Mouse (Mus musculus) left cerebral cortex, postnatal 10 days (tissue): ENCODE measurements at regions not wholly inside any gene's neighbourhood (a gene's known extent, or its start where the extent isn't known, plus 50 kb on each side); places are given as distances from the start of the nearest gene placed in this dataset.

ENCODE experiments used
- DNase-seq, 2 experiments: peaks; one replicate each; pipeline ENCODE4 v3.0.0; 2021 to 2022; ENCODE audit warnings: low spot score in 2 of 2, mixed read lengths in 1 of 2; ENCODE audit errors: extremely low spot score in 1 of 2
- intact Hi-C: fragments of 180-260 bp; cut with DNase I; formaldehyde crosslinking; loops from one replicate; pipeline ENCODE4 v1.15.1; 2025

DNA sequence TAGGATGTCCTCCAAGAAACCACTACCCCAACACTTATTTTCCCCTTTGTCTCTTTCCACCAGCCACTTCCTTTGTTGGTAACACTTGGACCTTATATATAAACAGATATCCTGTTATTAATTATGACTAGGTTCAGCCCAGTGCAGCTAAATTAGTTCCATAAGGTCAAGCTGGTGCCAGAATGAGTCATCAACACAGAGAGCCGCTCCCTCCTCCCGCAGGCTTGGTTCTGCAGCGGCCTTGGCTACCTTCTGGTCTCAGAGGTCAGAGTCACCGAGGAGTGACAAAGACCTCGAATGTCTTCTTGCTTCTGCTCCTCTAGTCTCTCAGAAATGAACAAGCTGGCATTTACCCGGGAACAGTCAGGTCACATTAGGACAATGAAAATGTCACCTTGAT, 106.5 kb upstream of the Plcz1 start:
- intact Hi-C loops, result no loop called here
- DNase-seq, result no peak

DNA sequence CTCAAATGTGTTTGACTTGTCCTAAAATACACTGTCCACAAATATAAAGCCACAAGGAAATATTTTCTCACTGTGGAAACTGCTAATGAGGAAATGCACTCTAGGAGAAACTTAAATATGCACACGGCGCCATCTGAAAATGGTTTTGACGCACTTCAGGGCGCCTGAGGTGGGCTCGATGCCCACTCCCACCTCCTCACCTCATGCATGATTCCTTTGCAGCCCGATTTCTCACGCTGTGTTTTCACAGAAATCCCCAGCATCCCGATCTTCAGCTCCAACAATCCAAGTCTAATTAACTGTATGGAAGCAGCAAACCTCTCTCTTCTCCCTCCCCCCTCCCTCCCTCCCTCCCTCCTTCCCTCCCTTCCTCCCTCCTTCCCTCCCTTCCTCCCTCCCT, 92.5 kb upstream of the Plcz1 start:
- no peak for DNase-seq
- intact Hi-C loops, result no loop called here

DNA sequence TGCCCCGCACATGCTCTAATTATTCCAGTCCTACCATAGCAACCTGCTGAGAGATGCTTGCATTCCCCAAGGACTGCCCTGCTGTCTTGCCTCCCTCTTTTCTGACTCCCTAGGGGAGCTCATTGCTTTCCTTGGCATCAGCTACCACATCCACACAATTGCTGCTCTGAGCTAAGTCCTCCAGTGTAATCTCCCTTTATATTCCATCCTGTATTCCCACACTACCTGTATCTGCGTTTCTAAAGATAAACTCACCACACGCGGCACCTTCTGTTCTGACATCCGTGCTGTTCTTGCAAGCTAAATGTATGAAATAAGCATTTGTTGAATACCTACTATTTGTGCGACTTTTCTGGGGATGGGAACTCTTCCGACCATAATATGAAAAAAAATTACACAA, 85.4 kb upstream of the Plcz1 start:
- DNase-seq, result no peak
- intact Hi-C loops, result no loop called here

DNA sequence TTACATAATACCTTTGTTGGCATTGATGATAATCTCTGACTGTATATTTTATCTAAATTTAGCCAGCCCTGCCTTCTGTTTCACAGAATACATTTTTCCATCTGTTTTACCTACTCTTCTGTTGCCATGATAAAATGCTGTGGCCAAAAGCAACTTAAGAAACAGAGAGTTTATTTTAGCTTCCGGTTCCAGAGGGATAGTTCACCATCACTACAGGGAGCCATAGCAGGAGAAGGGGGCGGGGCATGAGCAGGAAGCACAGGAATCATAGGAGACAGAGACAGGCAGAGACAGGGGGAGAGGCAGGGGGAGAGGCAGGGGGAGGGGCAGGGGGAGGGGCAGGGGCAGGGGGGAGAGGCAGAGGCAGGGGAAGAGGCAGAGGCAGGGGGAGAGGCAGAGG, 72.8 kb upstream of the Plcz1 start:
- intact Hi-C loops, result no loop called here
- DNase-seq, result no peak

DNA sequence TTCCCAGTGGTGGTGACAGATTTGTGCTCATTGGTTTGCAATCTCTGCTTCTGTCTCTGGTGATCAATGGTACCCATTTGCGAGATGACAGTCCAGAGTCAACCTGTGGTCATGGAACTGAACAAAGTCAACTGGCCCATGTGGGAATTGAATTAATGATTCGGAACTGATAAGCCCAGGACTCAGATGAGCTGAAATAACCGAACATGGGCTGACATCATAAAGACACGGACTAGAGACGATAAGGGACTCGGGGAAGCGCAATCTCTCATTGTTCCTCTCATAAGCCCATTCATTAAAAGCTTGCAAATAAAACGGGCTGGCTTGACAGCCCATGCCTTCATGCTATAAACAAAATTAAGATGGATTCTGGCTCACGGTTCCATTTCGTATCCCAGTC, 70.8 kb upstream of the Plcz1 start:
- no peak for DNase-seq
- intact Hi-C loops, result no loop called here

DNA sequence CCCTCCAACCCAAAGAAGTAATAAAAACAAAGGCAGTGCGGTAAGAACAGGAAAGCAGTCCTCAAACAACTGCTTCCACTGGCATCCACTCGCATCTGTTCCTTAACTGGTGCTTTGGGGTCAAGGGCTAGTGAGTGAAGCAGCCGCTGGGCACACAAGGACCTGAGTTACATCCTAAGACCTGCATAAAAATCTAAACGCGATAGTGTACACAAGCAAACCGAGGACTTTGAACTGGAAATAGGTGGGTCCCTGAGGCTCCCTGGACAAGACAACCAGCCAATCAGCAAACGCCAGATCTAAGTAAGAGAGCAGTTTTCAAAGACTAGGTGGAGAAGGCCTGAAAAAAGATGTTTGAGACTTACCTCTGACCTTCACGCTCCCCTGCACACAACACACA, 66.8 kb upstream of the Plcz1 start:
- DNase-seq, result no peak
- intact Hi-C loops, result no loop called here

DNA sequence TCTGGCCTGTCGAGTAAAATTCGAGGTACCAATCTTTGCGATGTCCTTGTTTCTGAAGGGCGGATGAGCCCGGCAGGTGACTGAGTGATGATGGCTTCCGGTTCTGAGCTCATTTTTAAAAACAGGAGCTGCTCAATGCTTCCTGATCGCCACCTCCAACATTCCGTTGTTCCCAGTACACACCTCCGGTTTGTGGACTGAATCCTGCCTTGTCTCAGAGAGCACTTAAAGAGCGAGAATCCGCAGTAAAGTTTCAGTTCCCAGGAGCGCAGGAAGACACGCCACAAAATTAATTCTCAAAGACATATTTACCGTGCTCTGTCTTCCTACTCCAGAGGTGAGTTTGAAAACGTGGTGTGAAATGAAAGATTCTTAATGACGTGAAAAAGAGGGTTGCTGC, 66.4 kb upstream of the Plcz1 start:
- no peak for DNase-seq
- intact Hi-C loops, result no loop called here

DNA sequence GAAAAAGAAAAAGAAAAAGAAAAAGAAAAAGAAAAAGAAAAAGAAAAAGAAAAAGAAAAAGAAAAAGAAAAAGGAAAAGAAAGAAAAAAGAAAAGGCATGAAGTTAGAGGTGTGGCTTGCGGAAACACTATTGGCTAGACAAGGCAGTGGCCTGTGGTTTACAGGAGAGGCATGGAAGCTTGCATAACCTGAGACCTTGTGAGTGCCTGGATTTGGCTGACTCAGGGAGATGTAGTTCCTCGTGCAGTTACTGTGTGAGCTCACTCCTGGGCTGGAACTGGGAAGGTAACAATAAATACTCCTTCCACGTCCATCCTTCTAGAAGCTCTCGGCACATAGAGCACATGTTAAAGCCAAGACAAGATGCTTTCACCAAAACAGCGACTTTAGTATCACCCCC, 64.9 kb upstream of the Plcz1 start:
- intact Hi-C loops, result no loop called here
- DNase-seq, result no peak

DNA sequence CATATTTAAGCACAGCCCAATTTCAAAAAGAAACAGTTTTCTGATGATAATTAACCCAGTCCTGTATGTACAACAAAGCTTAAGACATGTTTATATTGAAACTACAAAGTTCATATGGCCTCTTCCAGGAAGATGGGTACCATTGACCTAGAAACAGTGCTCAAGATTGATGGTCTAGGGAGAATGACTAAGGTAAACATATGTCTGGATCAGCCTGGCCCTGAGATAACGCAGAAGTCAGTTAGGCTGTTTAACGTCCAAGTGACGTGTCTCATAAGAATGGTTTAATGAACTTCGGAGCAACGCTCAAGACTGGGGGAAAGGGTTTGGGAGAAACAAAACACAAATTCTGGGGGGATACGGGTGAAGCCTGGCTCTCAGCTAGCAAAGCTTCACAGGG, 60.8 kb upstream of the Plcz1 start:
- no peak for DNase-seq

DNA sequence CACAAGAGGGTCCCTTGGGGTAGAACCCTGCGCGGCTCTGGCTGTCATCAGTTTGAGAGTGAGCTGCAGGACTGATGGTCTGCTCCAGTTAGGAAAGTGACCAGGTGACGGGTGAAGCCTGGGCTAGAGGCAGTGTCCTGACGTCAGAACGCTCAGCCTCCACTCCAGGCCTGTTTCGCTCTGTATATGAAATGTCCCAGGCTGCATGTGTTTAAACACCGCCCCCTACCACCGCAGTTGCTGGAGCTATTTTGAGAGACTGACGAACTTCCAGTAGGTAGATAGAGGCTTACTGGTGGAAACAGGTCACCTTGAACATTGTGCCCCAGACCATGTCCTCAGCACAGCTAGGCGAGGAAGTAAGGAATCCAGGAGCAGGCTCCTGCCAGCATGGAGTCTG, 54.2 kb upstream of the Plcz1 start:
- no peak for DNase-seq
- intact Hi-C loops, result no loop called here

More for the DNA sequence above, 60.8 kb upstream of the Plcz1 start:
- intact Hi-C loops, result no loop called here
